Mouse (Mus musculus): ENCODE results near the gene Dbf4.

Dbf4 gene

GRCm38 (mm10) chr5:8422157-8422931, at the start of gene Dbf4, which contains the start of gene Slc25a40:
Gene Dbf4 (minus strand): TSS chr5:8422716.
Gene Slc25a40 (plus strand): TSS chr5:8422850.
- no peak for DNase-seq (ENCODE audit: extremely low read depth, low read depth, low spot score)

GRCm38 (mm10) chr5:8456561-8456960, 34.0 kb upstream of the Dbf4 start:
- no peak for DNase-seq (ENCODE audit: extremely low read depth, low read depth, low spot score)

- DNase-seq (ENCODE audit: extremely low read depth, low read depth, low spot score), result no peak
These were observed 33.0 kb upstream of the Dbf4 start for GRCm38 (mm10) chr5:8455565-8455964.

GRCm38 (mm10) chr5:8439095-8439494, 16.6 kb upstream of the Dbf4 start:
- DNase-seq (ENCODE audit: extremely low read depth, low read depth, low spot score), result no peak

- DNase-seq (ENCODE audit: extremely low read depth, low read depth, low spot score), result no peak
These were observed 15.1 kb upstream of the Dbf4 start for GRCm38 (mm10) chr5:8437481-8438156.

- no peak for DNase-seq (ENCODE audit: extremely low read depth, low read depth, low spot score)
These were observed 3.4 kb upstream of the Dbf4 start for GRCm38 (mm10) chr5:8425899-8426298.

GRCm38 (mm10) chr5:8424116-8424515, 1.6 kb upstream of the Dbf4 start:
- DNase-seq (ENCODE audit: extremely low read depth, low read depth, low spot score), result no peak

- no peak for DNase-seq (ENCODE audit: extremely low read depth, low read depth, low spot score)
These were observed 714 bp upstream of the Dbf4 start for GRCm38 (mm10) chr5:8422932-8423928.

- DNase-seq (ENCODE audit: extremely low read depth, low read depth, low spot score), result no peak
These were observed 1.1 kb downstream of the Dbf4 start for GRCm38 (mm10) chr5:8421424-8421823.

GRCm38 (mm10) chr5:8417443-8417842, 5.1 kb downstream of the Dbf4 start:
- no peak for DNase-seq (ENCODE audit: extremely low read depth, low read depth, low spot score)

- DNase-seq (ENCODE audit: extremely low read depth, low read depth, low spot score), result no peak
These were observed 5.7 kb downstream of the Dbf4 start for GRCm38 (mm10) chr5:8416683-8417413.

GRCm38 (mm10) chr5:8408746-8409145, 13.8 kb downstream of the Dbf4 start:
- DNase-seq (ENCODE audit: extremely low read depth, low read depth, low spot score), result no peak

GRCm38 (mm10) chr5:8397587-8398249, 24.8 kb downstream of the Dbf4 start:
- DNase-seq (ENCODE audit: extremely low read depth, low read depth, low spot score), result no peak

- DNase-seq (ENCODE audit: extremely low read depth, low read depth, low spot score), result no peak
These were observed 28.5 kb downstream of the Dbf4 start for GRCm38 (mm10) chr5:8393891-8394583.

GRCm38 (mm10) chr5:8374297-8374906, 48.1 kb downstream of the Dbf4 start:
- DNase-seq (ENCODE audit: extremely low read depth, low read depth, low spot score), result no peak

GRCm38 (mm10) chr5:8373415-8373814, 49.1 kb downstream of the Dbf4 start:
- no peak for DNase-seq (ENCODE audit: extremely low read depth, low read depth, low spot score)

- DNase-seq (ENCODE audit: extremely low read depth, low read depth, low spot score), result no peak
These were observed 53.7 kb downstream of the Dbf4 start for GRCm38 (mm10) chr5:8368781-8369180.

- no peak for DNase-seq (ENCODE audit: extremely low read depth, low read depth, low spot score)
These were observed 54.2 kb downstream of the Dbf4 start for GRCm38 (mm10) chr5:8368328-8368692.
